Mouse (Mus musculus) gastrocnemius, postnatal 36 days (tissue): ENCODE data around the gene Pde4d. TPM values are rescaled to one million over a fixed set of nuclear protein-coding genes. Genes with fewer than 3 reads are reported as not detected.
"Not testable (repeated sequence)": the region's sequence is repeated elsewhere in the genome, so short reads cannot be mapped to it uniquely, and the experiment has no call there.

Experiments used
- DNase-seq, 2 experiments: peaks; one replicate each; pipeline ENCODE4 v3.0.0; 2022
- intact Hi-C: fragments of 180-260 bp; cut with DNase I; formaldehyde crosslinking; loops from one replicate; pipeline ENCODE4 v1.15.1; 2025
- total RNA-seq, 2 experiments: library from RNA; stranded (reverse); gene quantifications; 2 replicates each; pipeline ENCODE4 v1.2.3; 2021

Pde4d gene
- total RNA-seq, 2 experiments from 2014 or later, result 190 to 235 TPM

GRCm38 (mm10) chr13:109864311-109864710 lies 1414.6 kb downstream of the Pde4d start:
- intact Hi-C loops, result no loop called here
- no peak for DNase-seq

- intact Hi-C loops, result no loop called here
- DNase-seq, result no peak
These were observed 1430.6 kb downstream of the Pde4d start for GRCm38 (mm10) chr13:109880392-109880791.

- intact Hi-C loops, result no loop called here
- peak in 1 of 2 experiments; percentile 20 for DNase-seq
These were observed 1431.6 kb downstream of the Pde4d start for GRCm38 (mm10) chr13:109881161-109881857.

- no peak for DNase-seq
- intact Hi-C loops, result no loop called here
These were observed 1433.9 kb downstream of the Pde4d start for GRCm38 (mm10) chr13:109883636-109884035.

GRCm38 (mm10) chr13:109884812-109885211 lies 1435.1 kb downstream of the Pde4d start:
- intact Hi-C loops, result no loop called here

GRCm38 (mm10) chr13:109888293-109888692 lies 1438.5 kb downstream of the Pde4d start:
- no peak for DNase-seq
- intact Hi-C loops, result no loop called here

More at GRCm38 (mm10) chr13:109884812-109885211, 1435.1 kb downstream of the Pde4d start:
- no peak for DNase-seq

GRCm38 (mm10) chr13:109891194-109891909 lies 1441.6 kb downstream of the Pde4d start:
- intact Hi-C loops, result no loop called here
- no peak for DNase-seq

GRCm38 (mm10) chr13:109891910-109892265 lies 1442.1 kb downstream of the Pde4d start:
- intact Hi-C loops, result no loop called here

GRCm38 (mm10) chr13:109899442-109900428 lies 1450.0 kb downstream of the Pde4d start:
- intact Hi-C loops, result loop anchor here (5.0 kb wide), 1 partner anchor 122 kb away; no protein-coding TSS in a partner anchor
- peak in 1 of 2 experiments; percentile 47 for DNase-seq

More at GRCm38 (mm10) chr13:109891910-109892265, 1442.1 kb downstream of the Pde4d start:
- DNase-seq, result no peak

GRCm38 (mm10) chr13:109901811-109902210 lies 1452.1 kb downstream of the Pde4d start:
- intact Hi-C loops, result loop anchor here (5.0 kb wide), 1 partner anchor 125 kb away; no protein-coding TSS in a partner anchor
- no peak for DNase-seq

- not testable (repeated sequence) for DNase-seq
- intact Hi-C loops, result loop anchor here (5.0 kb wide), 1 partner anchor 125 kb away; no protein-coding TSS in a partner anchor
These were observed 1452.7 kb downstream of the Pde4d start for GRCm38 (mm10) chr13:109902460-109902854.

GRCm38 (mm10) chr13:109902855-109903763 lies 1453.4 kb downstream of the Pde4d start:
- DNase-seq, result peak; percentile 54 to 78
- intact Hi-C loops, result loop anchor here (1.0 to 5.0 kb wide), 2 partner anchors 81 to 126 kb away; no protein-coding TSS in a partner anchor

GRCm38 (mm10) chr13:109903764-109904510 lies 1454.2 kb downstream of the Pde4d start:
- DNase-seq, result no peak
- intact Hi-C loops, result loop anchor here (1.0 to 5.0 kb wide), 2 partner anchors 82 to 127 kb away; no protein-coding TSS in a partner anchor

- no peak for DNase-seq
- intact Hi-C loops, result no loop called here
These were observed 1456.7 kb downstream of the Pde4d start for GRCm38 (mm10) chr13:109906342-109906888.

GRCm38 (mm10) chr13:109907634-109908033 lies 1457.9 kb downstream of the Pde4d start:
- intact Hi-C loops, result no loop called here
- DNase-seq, result peak; percentile 65 to 74

- intact Hi-C loops, result no loop called here
- no peak for DNase-seq
These were observed 1458.6 kb downstream of the Pde4d start for GRCm38 (mm10) chr13:109908386-109908785.

GRCm38 (mm10) chr13:109909111-109909510 lies 1459.4 kb downstream of the Pde4d start:
- intact Hi-C loops, result no loop called here
- no peak for DNase-seq

GRCm38 (mm10) chr13:109910915-109911314 lies 1461.2 kb downstream of the Pde4d start:
- intact Hi-C loops, result no loop called here

More at GRCm38 (mm10) chr13:109910915-109911314, 1461.2 kb downstream of the Pde4d start:
- no peak for DNase-seq
